Mouse (Mus musculus) lung, postnatal 0 days (tissue): ENCODE measurements around the gene Pik3r1.

Experiments
- CTCF ChIP-seq: IDR thresholded peaks from 2 replicates; pipeline ENCODE4 v1.5.1; 2016; ENCODE audit warnings: antibody characterized with exemption, mild to moderate bottlenecking
- EP300 ChIP-seq: IDR thresholded peaks from 2 replicates; pipeline ENCODE4 v1.6.1; 2016; ENCODE audit warnings: antibody characterized with exemption, mild to moderate bottlenecking, control low read depth

DNA sequence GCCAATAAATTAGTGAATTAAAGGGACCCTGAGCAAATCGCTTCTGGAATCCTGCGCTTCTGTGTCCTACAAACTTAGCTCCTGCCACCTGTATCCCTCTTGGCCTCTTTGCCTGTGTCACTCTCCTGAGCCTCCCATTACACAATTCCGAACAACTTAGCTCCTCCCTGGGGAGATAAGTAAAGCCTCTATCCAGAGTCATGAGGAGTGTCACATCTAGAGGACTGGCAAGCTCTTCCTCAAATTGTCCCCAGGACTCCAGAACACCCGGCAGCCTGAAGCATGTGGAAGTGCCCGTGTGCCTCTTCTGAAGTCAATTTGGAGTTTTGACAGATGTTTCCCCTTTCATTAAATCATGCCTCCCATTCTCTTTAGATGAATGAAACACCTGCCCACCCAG, 6.4 kb downstream of the Pik3r1 start:
- TF ChIP-seq CTCF (no peak), EP300 (no peak)
